Mouse (Mus musculus): ENCODE data around the gene Hoxd12.

Gene Hoxd12

GRCm38 (mm10) chr2:74709465-74710419 lies 34.9 kb downstream of the Hoxd12 start:
- no peak for DNase-seq (ENCODE audit: low spot score in 2 of 2)

GRCm38 (mm10) chr2:74710929-74711543 lies 36.2 kb downstream of the Hoxd12 start:
- no peak for DNase-seq (ENCODE audit: low spot score in 2 of 2)

DNA sequence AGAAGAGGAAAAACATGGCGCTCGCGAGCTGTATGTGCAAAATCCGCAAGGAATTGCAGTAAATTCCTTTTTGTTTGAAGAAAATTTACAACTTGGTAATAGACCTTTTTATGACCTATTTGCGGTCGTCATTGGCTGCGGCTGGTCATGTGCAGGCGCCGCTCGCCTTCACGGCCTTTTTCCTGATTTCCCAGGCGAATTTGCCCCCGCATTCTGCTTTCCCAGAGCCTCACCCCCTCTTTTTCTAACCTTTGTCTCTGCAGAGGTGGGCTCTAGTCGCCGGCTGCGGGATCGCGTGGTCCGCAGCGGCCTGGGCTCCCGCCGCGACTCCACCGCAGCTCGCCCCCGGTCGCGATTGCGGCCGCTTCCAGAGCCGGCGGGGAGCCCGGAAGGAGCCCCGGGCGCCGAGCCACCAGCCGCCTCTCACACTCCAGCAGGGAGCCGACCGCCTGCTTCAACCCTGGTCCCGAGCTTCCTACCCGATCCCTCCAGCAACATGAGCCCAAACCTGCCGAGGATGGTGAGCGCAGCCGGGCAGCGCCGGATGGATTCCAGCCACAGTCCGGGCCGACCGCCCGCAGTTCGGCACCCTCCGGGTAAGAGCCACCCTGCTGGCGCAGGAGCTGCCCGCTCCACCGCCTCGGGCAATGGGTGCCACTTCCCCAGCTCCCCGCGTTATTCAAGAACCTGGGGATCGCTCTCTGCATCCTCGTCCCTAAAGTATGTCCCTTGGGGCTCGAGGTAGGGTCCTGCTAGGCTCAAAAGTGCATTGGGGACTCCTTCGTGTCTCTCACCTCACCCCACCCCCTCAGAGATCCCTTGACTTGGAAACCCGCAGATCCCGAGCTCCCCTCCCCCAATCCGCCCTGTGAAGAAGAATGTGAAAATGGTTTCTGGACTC lies 37.2 kb downstream of the Hoxd12 start, which contains the start of the genes Hoxd3 and Hoxd4:
Gene Hoxd3, plus strand, starts transcription at position 207 of the 901 bp plus-strand sequence.
Gene Hoxd4, plus strand, starts transcription at position 209 of the 901 bp plus-strand sequence.
- DNase-seq (ENCODE audit: low spot score in 2 of 2) = no peak

- DNase-seq (ENCODE audit: low spot score in 2 of 2) = no peak
Observed at GRCm38 (mm10) chr2:74713239-74714150, 38.7 kb downstream of the Hoxd12 start.

GRCm38 (mm10) chr2:74714156-74714789 lies 39.5 kb downstream of the Hoxd12 start:
- no peak for DNase-seq (ENCODE audit: low spot score in 2 of 2)

DNA sequence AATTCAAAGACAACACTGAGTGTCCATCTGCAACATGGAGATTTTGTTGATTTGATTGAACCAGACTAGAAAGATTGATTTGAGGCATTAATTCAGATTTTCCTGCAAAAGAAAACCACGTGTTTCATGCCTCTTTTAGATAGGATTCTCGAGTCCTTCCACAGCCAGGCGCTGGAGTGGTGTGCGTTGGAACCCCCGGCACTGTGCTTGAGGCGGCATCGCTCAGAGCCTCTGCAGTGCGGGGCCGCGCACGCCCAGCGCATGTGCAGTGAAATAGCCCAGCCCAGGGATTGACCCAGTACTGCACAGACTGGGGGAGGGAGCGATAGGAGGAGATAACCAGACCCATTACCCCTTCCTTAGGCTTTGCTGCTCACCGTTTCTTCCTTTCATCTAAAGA lies 40.1 kb downstream of the Hoxd12 start:
- DNase-seq (ENCODE audit: low spot score in 2 of 2) = no peak

DNA sequence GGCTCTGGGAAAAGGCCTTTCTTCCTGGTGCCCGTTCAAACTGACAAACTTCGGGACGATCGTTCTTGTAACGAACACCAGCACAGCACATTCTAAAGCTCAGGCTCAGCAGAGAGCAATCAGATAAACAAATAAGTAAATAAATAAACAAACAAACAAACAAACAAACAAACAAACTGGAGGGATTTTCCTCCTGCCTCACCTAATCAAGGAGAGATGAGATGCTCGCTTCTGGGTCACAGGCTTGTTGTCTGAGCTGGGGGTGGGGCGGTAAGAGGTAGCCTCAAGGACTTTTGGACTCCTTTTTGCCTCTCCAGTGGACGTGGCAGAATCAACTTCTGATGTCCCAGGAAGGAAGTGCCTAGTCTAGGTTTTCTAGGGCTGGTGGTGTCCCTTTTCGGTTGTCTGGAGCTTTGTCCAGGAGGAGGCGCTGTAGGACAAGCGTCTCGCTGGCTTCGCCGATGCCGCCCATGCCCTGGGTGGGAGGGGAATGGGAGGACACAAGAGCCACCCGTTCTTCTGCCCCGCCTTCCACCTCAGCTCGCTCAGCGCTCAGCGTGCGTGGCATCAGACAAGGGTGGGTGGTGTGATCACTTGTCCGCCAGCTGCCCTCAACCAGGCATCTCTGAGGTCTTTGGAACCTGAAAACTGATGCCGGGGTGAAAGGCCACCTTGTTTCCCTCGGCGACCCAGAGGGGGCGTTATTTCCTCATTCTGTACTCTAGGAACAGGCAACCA lies 40.9 kb downstream of the Hoxd12 start:
- peak in 1 of 2 experiments; percentile 49 for DNase-seq (ENCODE audit: low spot score in 2 of 2)

GRCm38 (mm10) chr2:74720384-74720783 lies 45.6 kb downstream of the Hoxd12 start:
- no peak for DNase-seq (ENCODE audit: low spot score in 2 of 2)

DNA sequence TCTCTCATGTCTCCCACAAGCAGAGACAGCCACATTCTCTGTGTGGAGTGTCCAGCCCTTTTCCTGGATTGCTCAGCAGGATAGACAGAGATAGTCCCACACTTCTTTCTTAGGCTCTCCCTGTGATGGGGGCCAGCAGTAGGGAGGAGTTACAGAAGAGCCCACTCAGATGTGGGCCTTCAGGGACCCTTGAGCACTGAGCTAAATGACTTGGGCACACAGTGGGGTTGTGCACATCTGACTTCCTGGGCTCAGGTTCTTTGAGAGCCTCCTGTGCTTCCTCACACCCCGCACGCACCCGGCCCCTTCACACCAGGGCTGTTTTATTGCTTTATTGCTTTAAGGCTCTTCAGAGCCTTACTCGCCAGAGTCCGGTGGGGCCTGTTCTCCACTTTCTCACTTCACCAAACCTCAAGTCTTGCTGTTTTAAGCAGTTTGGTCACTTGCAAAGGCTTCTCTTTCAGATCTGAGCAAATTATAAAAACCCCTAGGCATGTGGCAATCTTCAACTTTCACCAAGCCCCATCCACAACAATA lies 46.2 kb downstream of the Hoxd12 start:
- DNase-seq (ENCODE audit: low spot score in 2 of 2) = no peak

- DNase-seq (ENCODE audit: low spot score in 2 of 2) = no peak
Observed at GRCm38 (mm10) chr2:74721882-74722281, 47.1 kb downstream of the Hoxd12 start.

DNA sequence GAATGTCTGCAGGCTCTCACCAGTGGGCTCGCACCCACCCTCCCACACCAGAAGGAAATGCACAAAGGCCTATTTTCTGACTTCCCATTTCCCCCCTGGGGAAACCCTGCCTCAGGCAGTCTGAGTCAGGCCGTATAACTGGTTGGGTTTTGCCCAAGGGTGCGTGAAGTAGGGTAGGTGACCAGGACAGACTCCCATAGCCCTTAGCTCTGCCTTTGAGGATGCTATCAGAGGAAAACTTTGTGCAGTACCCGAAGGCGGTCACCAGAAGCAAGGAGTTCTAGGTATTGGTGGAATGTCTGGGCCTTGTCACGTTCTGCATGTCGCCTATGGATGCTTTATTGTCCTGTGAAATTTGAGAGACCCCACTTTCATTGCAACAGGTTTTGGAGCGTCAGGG lies 48.1 kb downstream of the Hoxd12 start:
- DNase-seq (ENCODE audit: low spot score in 2 of 2) = no peak

DNA sequence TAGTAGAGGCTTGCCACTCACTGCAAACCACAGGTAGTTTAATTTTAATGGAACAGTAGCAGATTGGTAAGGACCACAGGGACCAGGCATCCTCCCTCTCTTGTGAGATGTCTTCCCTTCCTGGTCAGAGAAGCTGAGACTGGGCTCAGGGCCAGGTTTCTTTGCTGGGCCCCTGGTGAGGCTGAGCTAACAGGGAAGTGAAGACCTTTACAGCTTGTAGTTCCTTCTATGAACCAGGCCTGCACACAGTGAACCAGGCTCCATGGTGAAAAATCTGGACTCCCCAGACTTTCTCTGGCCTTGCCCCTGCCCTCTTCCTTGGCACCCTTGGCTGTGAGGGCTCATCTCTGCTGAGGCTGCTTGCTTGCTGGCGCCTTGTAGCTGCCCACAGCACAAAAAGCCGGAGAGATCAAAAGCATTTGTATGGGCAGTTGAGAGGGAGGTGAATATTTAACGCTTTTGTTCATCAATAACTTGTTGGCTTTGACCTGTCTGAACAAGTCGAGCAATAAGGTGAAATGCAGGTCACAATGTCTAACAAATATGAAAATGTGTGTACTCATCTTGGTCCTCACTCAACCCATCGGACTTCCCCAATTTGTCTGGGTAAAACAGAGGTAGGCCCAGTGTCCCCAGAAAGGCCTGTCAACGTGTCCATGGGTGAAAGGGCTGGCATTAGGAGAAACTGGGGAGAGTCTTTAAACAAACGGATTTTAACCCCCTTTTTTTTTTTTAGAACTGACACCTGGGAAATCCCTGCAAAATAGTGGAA lies 49.6 kb downstream of the Hoxd12 start:
- no peak for DNase-seq (ENCODE audit: low spot score in 2 of 2)

DNA sequence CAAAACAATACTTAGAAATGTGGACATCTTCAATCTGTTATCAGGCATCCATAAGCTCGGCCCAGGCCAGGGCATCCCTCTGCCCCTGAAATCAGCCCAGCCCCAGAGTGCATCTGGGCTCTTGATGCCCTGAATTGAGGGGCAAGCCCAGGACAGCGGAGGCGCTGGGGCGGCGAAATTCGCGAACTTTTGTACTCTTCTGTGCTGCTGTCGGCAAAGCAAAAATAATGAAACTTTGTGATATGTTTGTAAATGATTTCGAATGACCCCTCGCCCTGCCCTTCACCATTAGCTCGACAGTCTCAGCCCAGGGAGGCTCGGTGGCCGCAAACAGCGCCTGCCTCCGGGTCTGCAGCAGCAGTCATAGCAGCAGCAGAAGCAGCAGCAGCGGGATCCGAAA lies 50.4 kb downstream of the Hoxd12 start:
- DNase-seq (ENCODE audit: low spot score in 2 of 2) = no peak

DNA sequence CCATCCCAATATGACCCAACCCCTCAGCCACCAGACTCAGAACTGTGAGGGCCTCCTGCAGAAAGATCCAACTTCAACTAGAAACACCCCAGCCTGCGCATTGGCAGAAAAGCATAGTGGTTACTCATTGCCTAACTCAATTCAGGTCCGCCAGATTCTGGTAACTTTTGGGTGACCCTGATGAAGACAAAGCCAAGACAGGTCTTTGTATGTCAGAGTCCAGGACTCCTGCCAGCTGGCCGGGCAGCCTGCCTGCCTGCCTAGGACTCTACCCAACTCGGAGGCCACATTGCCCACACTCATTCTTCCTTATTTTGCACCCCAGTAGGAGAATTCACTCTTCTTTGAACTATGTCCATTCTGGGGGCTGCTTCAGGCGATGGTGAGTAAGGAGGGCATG lies 51.7 kb downstream of the Hoxd12 start, which contains the start of gene Gm28230:
Gene Gm28230, plus strand, starts transcription at position 178 of the 400 bp plus-strand sequence.
- no peak for DNase-seq (ENCODE audit: low spot score in 2 of 2)

DNA sequence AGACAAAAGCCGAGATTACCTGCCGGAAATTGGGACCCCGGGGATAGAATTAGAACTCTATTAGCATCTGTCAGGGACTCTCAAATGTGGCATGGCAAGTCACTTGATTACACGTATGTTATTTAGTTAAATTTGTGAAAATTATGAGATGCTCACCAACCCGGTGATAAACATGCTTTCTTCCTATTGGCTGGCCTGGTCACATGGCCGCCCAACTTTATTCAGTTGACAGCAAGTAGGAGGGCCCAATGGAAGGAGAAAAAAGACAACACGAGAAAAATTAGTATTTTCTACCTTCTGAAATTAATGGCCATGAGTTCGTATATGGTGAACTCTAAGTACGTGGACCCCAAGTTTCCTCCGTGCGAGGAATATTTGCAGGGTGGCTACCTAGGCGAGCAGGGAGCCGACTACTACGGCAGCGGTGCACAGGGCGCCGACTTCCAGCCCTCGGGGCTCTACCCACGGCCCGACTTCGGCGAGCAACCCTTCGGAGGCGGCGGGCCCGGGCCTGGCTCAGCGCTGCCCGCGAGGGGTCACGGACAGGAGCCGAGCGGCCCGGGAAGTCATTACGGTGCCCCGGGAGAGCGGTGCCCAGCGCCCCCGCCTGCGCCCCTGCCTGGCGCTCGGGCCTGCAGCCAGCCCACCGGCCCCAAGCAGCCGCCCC lies 52.3 kb downstream of the Hoxd12 start:
- no peak for DNase-seq (ENCODE audit: low spot score in 2 of 2)
